Mouse (Mus musculus) hindbrain, embryonic 10.5 days (tissue): ENCODE measurements around the gene Etl4. TPM values are rescaled to one million over a fixed set of nuclear protein-coding genes. Genes with fewer than 3 reads are reported as not detected.

Source experiments
- DNase-seq: peaks from one replicate; pipeline ENCODE4 v3.0.0-alpha.2; 2017; ENCODE audit warnings: low spot score
- H3K27ac ChIP-seq: fragments of 300-500 bp; sonication (generic); 2 replicates; pipeline ENCODE4 v1.5.1; 2016; ENCODE audit warnings: mild to moderate bottlenecking, moderate library complexity
- H3K27me3 ChIP-seq: fragments of 300-500 bp; sonication (generic); 2 replicates; pipeline ENCODE4 v1.6.1; 2016; ENCODE audit warnings: mild to moderate bottlenecking; ENCODE audit not compliant: poor library complexity, insufficient read depth, severe bottlenecking
- H3K36me3 ChIP-seq: fragments of 300-500 bp; sonication (generic); 2 replicates; pipeline ENCODE4 v1.6.1; 2016; ENCODE audit warnings: mild to moderate bottlenecking, moderate library complexity
- H3K4me1 ChIP-seq: fragments of 300-500 bp; sonication (generic); replicated peaks from 2 replicates; pipeline ENCODE4 v1.6.1; 2016; ENCODE audit warnings: mild to moderate bottlenecking
- H3K4me3 ChIP-seq: fragments of 300-500 bp; sonication (generic); 2 replicates; pipeline ENCODE4 v1.5.1; 2016; ENCODE audit warnings: mild to moderate bottlenecking, moderate library complexity
- H3K9me3 ChIP-seq: fragments of 300-500 bp; sonication (generic); 2 replicates; pipeline ENCODE4 v1.6.1; 2016; ENCODE audit warnings: mild to moderate bottlenecking, moderate library complexity
- WGBS: fragments of 180-500 bp; shearing (Covaris S2); methylation state at CpG from one replicate; pipeline ENCODE4 v1.1.7; 2016; 5-methylcytosine and 5-hydroxymethylcytosine counted together
- polyA plus RNA-seq: library from polyadenylated mRNA; unstranded; fragments of >200 nt; fragmentation: Nextera tagmentation; extraction: Ambion mirVana; gene quantifications from 2 replicates; pipeline ENCODE4 v1.2.1, GENCODE M21; 2016

Gene Etl4
- polyA plus RNA-seq, 1 experiment from 2014 or later, result 17.8 TPM

DNA sequence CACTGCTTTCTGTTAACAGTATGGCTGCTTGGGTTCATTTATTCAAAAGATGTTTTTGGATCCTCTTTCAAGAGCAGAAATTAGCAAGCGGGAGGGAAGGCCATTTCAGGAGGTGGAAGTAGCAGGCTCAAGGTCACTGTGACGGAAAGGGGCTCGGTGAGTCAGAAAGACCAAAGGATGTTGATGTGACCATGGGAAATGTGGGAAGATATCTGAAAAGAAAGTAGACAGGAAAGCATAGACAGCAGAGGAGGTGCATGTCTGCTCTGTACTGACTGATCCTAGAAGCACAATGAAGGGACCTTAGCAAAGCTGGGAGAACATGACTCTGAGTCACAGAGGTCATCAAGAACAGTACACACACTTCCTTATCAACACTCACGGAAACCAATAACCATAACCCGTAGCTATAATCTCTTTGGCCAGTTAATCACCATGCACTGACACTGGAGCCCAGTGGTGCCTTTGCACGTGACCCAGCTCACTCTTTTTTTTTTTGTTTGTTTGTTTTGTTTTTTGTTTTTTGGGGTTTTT lies 866.7 kb downstream of the Etl4 start:
- no peaks in the 10 kb centered on the region for H3K36me3 ChIP-seq
- no peak for DNase-seq
- 91% methylated on average over 6 of the region's 6 CpGs for WGBS
- no peak overlapping the region for H3K27ac ChIP-seq
- H3K4me3 ChIP-seq, result no peak overlapping the region
- H3K4me1 ChIP-seq, result 0 out of 2 replicates have a peak, but pooled peaks cover 3% of the 10 kb centered on the region
- no peaks in the 10 kb centered on the region for H3K27me3 ChIP-seq
- no peaks in the 10 kb centered on the region for H3K9me3 ChIP-seq

DNA sequence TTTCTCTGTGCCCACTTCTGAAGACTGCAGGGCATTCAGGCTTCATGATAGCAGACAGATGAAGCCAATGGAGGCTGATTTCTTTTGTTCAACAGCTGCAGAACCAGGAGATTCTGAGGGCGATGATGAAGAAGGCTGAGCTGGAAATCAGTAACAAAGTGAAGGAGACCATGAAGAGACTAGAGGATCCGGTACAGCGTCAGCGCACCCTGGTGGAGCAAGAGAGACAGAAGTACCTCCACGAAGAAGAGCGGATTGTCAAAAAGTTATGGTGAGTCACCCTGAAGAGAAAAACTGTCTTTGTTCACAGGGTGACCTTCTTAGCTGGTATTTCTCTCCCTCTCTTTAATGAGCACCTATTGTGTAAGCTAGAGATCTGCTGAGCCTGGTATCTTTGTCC lies 868.4 kb downstream of the Etl4 start:
- no peak overlapping the region for H3K4me3 ChIP-seq
- no peak overlapping the region for H3K27ac ChIP-seq
- no peaks in the 10 kb centered on the region for H3K9me3 ChIP-seq
- 79% methylated on average over 6 of the region's 6 CpGs for WGBS
- H3K36me3 ChIP-seq, result no peaks in the 10 kb centered on the region
- no peaks in the 10 kb centered on the region for H3K27me3 ChIP-seq
- peak; percentile 25 for DNase-seq
- 0 out of 2 replicates have a peak, but pooled peaks cover 3% of the 10 kb centered on the region for H3K4me1 ChIP-seq

DNA sequence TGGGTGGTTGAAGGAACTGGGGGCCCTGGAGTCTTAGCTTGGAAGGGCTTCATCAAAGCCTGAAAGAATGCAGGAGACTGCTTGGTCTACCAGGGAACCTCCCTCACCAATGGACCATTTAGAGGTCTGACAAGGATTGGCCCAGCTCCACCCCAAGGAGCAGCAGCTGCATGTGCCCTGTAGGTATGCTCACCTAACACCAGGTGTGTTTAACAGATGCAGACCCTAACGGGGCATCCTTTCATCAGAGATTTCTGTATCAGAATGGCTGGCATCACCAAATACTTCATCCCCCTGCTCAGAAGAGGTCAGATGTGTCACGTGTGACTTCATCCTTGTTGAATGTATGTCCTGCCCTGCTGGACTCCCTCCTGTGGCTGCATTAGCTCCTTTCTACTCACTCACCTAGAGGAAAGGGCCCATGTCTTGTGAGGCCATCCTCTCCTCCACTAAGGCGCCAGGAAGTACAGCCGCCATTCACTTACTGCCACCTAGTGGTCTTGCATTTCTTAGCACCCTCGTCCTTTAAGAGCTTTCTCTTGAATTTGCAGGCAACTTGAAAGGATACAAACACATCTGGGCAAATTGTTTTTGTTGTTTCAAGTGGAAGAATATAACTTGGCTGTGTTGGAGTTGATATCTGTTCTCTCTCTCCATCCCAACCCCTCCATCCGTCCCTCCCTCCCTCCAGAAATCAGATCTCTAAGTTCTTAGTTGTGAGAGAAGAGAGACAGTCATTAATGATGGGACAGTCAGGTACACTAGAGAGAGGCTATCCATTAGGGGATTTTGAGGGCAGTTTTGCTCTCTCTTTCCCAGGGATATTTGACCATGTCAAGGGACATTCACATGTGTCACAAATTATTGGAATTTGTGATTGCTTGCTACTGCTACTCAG lies 870.2 kb downstream of the Etl4 start:
- no peaks in the 10 kb centered on the region for H3K9me3 ChIP-seq
- peak; percentile 51 for DNase-seq
- 32% methylated on average over 6 of the region's 6 CpGs for WGBS
- no peaks in the 10 kb centered on the region for H3K27me3 ChIP-seq
- 0 out of 2 replicates have a peak, but pooled peaks cover 3% of the 10 kb centered on the region for H3K4me1 ChIP-seq
- H3K4me3 ChIP-seq, result no peak overlapping the region
- 0 out of 2 replicates have a peak, but pooled peaks cover under 1% of the 10 kb centered on the region for H3K36me3 ChIP-seq
- no peak overlapping the region for H3K27ac ChIP-seq

DNA sequence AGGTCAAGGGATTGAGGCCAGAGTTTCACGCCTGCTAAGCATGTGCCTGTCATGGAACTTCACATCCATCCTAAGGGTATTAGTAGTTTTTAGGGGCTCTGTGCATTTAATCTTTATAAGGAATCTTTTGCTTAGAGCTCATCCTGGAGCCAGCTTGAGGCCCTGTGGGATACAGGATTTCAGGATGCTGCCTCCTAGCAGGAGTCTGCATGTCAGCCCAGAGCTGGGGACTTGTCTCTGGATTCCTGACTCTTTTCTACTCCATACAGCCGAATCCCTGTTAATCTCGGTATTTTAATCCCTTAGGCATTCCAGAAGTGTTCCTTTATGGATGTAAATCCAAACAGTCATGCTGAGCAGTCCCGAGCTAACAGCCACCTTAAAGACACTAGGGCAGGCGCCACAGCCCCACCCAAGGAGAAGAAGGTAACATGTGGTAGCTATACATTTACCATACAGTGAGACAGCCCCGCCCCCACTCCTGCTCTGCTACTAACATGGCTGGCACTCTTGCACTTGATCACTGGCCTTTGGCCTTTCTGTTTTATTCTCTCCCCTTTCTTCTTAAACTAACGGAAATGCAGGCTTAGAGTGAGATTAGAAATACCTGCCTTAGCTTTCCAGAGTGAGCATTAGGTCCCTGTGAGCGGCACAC lies 891.8 kb downstream of the Etl4 start:
- H3K36me3 ChIP-seq, result 0 out of 2 replicates have a peak, but pooled peaks cover 8% of the 10 kb centered on the region
- WGBS, result 85% methylated on average over 8 of the region's 8 CpGs
- H3K4me3 ChIP-seq, result no peak overlapping the region
- DNase-seq, result no peak
- H3K4me1 ChIP-seq, result no peaks in the 10 kb centered on the region
- H3K27me3 ChIP-seq, result no peaks in the 10 kb centered on the region
- H3K27ac ChIP-seq, result no peak overlapping the region
- no peaks in the 10 kb centered on the region for H3K9me3 ChIP-seq

DNA sequence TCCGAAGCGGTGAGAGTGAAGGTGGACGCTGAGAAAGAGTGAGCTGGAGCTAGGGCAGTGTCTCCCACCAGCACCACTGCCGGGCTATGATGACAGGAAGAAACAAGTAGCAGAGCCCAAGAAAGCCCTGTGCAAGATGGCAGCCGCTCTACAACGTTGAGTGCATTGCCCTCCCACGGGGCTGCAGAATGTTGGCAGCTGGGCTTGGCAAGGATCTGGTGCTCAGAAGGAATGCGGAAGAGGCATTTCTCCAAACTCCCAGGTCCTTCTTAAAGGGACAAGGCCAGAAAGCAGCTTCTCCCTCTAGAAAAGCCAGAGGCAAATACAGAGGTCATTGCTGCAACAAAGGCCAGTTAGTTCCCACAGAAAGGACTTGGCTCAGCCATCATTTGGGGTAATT lies 901.9 kb downstream of the Etl4 start:
- 0 out of 2 replicates have a peak, but pooled peaks cover 5% of the 10 kb centered on the region for H3K9me3 ChIP-seq
- DNase-seq, result no peak
- no peak overlapping the region for H3K4me3 ChIP-seq
- no peaks in the 10 kb centered on the region for H3K4me1 ChIP-seq
- H3K36me3 ChIP-seq, result no peaks in the 10 kb centered on the region
- H3K27ac ChIP-seq, result 0 out of 2 replicates have a peak overlapping the region, but pooled peaks have one; percentile 12
- WGBS, result 89% methylated on average over 8 of the region's 8 CpGs
- no peaks in the 10 kb centered on the region for H3K27me3 ChIP-seq

DNA sequence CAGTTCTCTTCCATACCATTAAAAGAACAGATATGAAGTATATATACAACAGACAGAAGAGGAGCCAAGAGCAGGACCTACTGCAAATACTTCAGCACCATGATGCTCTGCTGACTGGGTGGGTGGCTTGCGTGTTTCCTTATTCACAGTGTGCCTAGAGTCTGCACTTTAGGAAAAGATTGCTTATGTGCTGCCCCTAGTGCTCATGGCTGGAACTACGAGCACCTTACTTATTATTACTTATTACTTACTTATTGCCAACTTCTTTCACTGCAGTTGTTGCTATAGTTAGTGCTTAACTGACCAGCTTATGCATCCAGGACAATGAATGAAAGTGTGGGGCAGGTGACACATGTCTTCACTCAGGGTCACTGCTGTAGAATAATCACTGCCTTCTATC lies 904.4 kb downstream of the Etl4 start:
- Histone ChIP-seq H3K4me3 (no peak overlapping the region), H3K9me3 (0 out of 2 replicates have a peak, but pooled peaks cover 5% of the 10 kb centered on the region), H3K27ac (no peak overlapping the region), H3K27me3 (no peaks in the 10 kb centered on the region), H3K4me1 (no peaks in the 10 kb centered on the region), H3K36me3 (no peaks in the 10 kb centered on the region)
- 84% methylated on average over 2 of the region's 2 CpGs for WGBS
- DNase-seq, result no peak

DNA sequence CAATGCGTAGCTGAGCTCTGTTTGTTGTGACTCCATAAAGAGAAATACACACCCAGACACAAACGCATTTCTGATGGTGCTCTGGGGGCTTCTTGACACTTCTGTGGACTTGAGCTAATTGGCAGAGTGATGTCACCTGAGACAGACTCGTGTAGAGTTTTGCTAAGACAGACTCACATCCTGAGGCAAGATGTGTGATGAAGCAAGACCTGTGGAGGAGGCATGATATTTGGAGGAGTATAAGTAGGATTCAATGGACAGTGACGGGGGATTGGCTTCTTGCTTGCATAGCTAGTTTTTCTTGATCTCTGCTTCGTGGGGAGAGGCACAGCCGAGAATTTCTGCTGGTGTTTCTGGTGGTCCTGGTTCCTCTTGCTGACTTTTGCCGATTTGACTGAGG lies 908.6 kb downstream of the Etl4 start:
- Histone ChIP-seq H3K36me3 (no peaks in the 10 kb centered on the region), H3K27ac (no peak overlapping the region), H3K4me3 (no peak overlapping the region), H3K9me3 (0 out of 2 replicates have a peak, but pooled peaks cover 5% of the 10 kb centered on the region), H3K27me3 (no peaks in the 10 kb centered on the region), H3K4me1 (peaks cover 4% of the 10 kb centered on the region; the same call in 1 of the 2 replicates)
- DNase-seq, result no peak
- WGBS, result 81% methylated on average over 7 of the region's 7 CpGs

DNA sequence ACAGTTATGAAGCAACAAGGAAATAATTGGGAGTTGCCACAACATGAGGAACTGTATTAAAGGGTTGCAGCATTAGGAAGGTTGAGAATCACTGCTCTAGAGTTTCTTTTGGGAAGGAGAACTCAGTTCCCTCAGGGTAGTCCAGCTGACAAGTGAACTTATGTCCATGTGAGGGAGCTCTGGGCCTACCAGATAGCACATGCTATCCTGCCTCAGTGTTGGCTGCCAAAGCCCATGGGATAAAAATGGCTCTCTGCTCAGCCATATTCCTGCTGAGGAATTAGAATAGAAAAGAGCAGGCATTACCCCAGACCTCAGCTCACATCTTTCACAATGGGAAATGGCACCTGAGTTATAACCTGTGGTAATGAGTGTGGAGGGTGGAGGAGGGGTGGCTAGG lies 916.7 kb downstream of the Etl4 start:
- Histone ChIP-seq H3K27me3 (no peaks in the 10 kb centered on the region), H3K4me1 (no peaks in the 10 kb centered on the region), H3K27ac (no peak overlapping the region), H3K36me3 (no peaks in the 10 kb centered on the region), H3K4me3 (no peak overlapping the region), H3K9me3 (no peaks in the 10 kb centered on the region)
- DNase-seq, result no peak

DNA sequence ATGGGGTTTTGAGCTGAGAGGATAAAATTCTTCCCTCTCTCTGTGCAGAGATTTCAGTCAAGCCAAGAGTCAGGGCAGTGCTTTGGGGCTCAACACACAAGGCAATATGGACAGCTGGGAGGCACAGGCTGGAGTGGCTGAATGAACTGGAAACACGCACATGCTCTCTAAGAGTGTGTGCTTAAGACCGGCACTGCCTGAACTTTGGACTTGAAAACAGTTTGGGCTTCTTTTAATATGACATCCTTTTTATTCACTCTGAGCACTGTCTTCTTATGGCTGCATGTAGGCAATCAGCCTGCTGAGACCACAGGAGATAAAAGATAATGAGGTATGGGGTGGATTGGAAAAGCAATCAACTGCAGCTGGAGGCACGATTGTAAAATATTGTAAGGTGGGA lies 921.3 kb downstream of the Etl4 start:
- no peaks in the 10 kb centered on the region for H3K36me3 ChIP-seq
- H3K4me3 ChIP-seq, result no peak overlapping the region
- DNase-seq, result no peak
- no peak overlapping the region for H3K27ac ChIP-seq
- H3K27me3 ChIP-seq, result no peaks in the 10 kb centered on the region
- H3K4me1 ChIP-seq, result no peaks in the 10 kb centered on the region
- H3K9me3 ChIP-seq, result no peaks in the 10 kb centered on the region
- WGBS, result 89% methylated on average over 3 of the region's 3 CpGs

DNA sequence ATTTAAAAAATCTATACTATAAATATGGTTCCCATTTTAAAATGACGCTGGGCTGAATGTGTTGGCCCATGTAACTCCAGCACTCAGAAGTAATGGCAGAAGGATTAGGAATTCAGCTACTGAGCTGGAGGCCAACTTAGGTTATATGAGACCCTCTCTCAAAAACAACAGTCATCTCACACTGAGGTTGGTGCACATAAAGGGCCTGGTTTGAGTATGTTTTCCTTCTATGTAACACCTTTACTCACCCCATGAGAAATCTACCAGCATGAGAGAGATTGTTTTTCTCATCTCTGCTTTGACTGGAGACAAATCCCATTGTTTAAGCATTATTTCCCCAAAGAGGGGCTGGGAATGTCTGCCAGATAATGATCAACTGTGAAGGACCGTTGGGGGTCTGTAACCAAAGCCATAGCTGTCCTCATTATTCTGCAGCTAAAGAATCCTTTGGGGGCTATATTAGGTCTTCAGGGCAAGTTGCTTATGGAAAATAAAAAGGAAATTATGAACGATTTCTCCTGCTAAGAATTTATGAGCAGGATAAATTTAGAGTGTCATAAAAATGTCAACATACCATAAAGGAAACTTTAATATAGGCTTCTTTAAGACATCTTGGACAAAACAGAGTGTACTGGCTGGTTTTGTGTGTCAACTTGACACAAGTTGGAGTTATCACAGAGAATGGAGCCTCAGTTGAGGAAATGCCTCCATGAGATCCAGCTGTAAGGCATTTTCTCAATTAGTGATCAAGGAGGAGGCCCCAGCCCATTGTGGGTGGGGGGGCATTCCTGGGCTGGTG lies 922.2 kb downstream of the Etl4 start:
- H3K36me3 ChIP-seq, result no peaks in the 10 kb centered on the region
- DNase-seq, result no peak
- no peak overlapping the region for H3K27ac ChIP-seq
- no peak overlapping the region for H3K4me3 ChIP-seq
- WGBS, result 82% methylated on average over 3 of the region's 3 CpGs
- no peaks in the 10 kb centered on the region for H3K9me3 ChIP-seq
- no peaks in the 10 kb centered on the region for H3K27me3 ChIP-seq
- no peaks in the 10 kb centered on the region for H3K4me1 ChIP-seq

DNA sequence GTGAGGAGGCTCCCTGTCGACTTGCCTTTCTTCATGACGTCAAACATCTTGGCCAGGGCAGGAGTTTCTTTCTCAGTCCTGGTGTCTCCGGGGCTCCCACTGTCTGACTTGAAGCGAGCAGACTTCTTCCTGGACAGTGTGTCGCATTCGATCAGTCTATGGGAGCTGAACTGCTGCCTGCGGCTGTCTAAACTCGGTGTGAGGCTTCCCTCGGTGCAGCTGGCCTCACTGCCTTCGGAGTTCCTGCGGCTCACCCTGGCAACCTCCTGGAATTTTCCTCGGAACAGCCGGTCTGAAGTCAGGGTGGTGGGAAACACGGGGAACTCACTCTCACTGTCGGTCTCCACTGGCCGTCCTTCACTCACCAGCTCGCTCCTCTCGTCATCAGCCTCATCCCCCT lies 939.8 kb downstream of the Etl4 start:
- 76% methylated on average over 18 of the region's 18 CpGs for WGBS
- H3K9me3 ChIP-seq, result no peaks in the 10 kb centered on the region
- H3K27ac ChIP-seq, result no peak overlapping the region
- no peaks in the 10 kb centered on the region for H3K27me3 ChIP-seq
- no peak for DNase-seq
- no peak overlapping the region for H3K4me3 ChIP-seq
- H3K36me3 ChIP-seq, result peaks cover 86% of the 10 kb centered on the region
- no peaks in the 10 kb centered on the region for H3K4me1 ChIP-seq
